Mouse (Mus musculus) left cerebral cortex, adult 11 months (tissue): ENCODE data around the gene Gm16867.
"Not testable (repeated sequence)": the region's sequence is repeated elsewhere in the genome, so short reads cannot be mapped to it uniquely, and the experiment has no call there.

Experiments
- DNase-seq: peaks from one replicate; pipeline ENCODE4 v3.0.0; 2022; ENCODE audit warnings: low spot score

Gm16867 gene

DNA sequence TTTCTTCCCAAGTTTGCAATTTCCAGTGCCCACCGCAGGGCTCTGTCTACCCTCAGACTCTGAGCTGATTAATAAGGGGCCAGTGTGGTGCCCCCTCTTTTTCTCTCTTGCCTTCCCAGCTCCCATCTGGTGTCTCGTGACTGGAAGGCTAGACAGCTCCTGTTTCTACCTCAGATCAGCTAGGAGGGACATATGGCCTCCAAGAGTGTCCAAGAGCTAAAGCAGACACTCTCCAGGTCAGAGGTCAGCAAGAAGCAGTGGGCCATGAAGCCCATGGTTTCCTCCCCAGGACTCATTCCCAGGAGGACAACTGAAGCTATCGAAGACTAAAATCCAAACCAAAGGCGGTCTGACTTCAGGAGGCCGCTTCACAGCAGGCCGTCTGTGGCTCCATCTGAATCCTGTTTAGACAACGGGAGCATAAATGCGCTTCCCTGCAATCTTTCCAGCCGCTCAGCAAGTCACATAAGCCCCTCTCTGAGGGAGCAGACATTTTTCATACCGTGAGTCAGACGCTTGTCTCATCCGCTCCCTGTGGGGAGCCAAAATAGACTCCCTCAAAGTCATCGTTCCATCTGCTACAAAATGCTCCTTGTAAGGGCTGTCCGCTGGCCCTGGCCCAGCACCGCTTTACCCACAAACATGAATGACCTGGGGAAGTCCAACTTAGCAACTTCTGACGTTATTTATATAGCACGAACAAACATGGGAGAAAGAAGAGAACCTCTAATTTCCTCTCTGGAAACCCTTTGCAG lies 35.4 kb downstream of the Gm16867 start:
- not testable (repeated sequence) for DNase-seq

GRCm38 (mm10) chr14:69464465-69464864 lies 38.7 kb downstream of the Gm16867 start:
- not testable (repeated sequence) for DNase-seq

DNA sequence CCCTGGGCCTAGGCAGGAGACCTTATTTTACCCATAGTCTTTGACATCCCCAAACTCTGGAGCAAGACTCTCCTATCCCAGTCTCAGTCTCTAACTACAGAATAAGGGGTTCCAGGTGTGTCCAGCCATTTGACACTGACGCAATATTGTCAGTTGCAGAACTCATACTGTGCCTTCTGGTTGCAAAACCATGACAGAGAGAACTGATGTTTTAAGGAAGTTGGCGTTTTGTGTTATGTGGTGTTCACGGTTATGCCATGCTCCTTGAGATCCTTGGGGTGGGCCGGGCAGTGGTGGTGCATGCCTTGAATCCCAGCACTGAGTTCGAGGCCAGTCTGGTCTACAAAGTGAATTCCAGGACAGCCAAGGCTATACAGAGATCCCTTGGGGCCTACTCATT lies 45.5 kb downstream of the Gm16867 start:
- not testable (repeated sequence) for DNase-seq

DNA sequence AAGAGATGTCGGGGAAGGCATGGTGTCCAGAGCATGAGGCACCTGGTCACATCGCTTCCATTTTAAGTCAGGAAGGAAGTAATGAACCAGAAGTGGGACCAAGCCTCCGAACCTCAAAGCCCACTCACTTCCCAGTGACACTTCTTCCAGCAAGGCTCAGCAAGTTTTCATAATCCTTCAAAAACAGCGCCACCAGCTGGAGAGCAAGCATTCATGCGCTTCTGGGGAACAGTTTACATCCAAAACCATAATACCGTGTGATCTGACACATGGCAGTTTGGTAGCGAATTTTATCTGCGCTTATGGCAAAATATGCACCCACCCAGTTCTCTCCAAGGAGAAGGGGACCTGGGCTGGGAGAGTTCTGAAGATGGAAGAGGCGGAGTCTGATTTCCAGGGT lies 48.5 kb downstream of the Gm16867 start:
- not testable (repeated sequence) for DNase-seq

- DNase-seq, result not testable (repeated sequence)
These were observed 54.3 kb downstream of the Gm16867 start for GRCm38 (mm10) chr14:69448845-69449244.

DNA sequence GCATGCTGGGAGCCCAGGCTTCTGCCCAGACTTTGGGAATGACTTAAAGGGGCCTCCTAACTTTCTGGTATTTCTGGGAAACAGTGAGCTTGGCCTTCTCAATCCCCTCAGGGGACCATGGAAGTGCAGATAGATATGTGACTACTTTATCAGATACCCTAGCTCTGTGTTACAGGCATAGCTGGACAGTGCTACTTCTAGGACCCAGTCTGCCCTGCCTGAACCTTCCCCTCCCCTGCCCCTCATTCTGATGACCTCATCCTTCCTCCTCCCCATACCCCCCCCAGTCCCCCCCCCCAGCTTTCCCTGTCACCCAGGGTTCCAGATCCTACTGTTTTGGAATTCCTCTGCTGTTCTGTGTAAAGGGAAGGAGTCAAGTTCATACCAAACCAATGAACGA lies 56.2 kb downstream of the Gm16867 start:
- DNase-seq, result not testable (repeated sequence)

GRCm38 (mm10) chr14:69443092-69443692 lies 60.0 kb downstream of the Gm16867 start:
- not testable (repeated sequence) for DNase-seq

DNA sequence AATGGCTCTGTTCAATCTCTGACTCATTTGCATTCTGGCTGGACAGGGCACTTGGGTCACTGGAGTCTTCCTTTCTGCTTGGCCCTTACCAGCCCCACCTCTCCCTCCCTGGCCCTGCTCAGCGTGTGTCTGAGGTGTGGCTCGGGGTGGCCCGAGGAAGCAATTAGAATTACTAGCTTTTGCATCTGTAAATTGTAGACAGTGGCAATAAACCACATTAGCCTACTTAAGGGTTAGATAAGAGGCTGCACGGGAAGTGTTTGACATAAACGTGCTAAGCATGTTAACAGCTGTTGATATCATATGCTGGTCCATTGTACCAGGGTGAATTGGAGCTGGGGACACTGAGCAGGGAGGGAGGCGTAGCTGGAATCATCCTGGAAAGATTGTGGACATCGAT lies 62.2 kb downstream of the Gm16867 start:
- not testable (repeated sequence) for DNase-seq

- DNase-seq, result not testable (repeated sequence)
These were observed 64.4 kb downstream of the Gm16867 start for GRCm38 (mm10) chr14:69438678-69439214.

GRCm38 (mm10) chr14:69421003-69421402 lies 82.2 kb downstream of the Gm16867 start:
- not testable (repeated sequence) for DNase-seq

GRCm38 (mm10) chr14:69417545-69417944 lies 85.6 kb downstream of the Gm16867 start:
- not testable (repeated sequence) for DNase-seq
